Mouse (Mus musculus): ENCODE measurements around the gene Cxcr1. TPM values are rescaled to one million over a fixed set of nuclear protein-coding genes. Genes with fewer than 3 reads are reported as not detected.

Cxcr1 gene
- polyA plus RNA-seq, 1 experiment from 2014 or later = not detected

- Histone ChIP-seq H3K9me3 (no peaks in the 10 kb centered on the region), H3K4me1 (no peaks in the 10 kb centered on the region), H3K4me3 (no peak overlapping the region), H3K36me3 (no peaks in the 10 kb centered on the region), H3K27ac (no peak overlapping the region), H3K9ac (no peak overlapping the region), H3K4me2 (replicated peaks) (no peak overlapping the region), H3K27me3 (replicated peaks) (no peaks in the 10 kb centered on the region)
- ATAC-seq (ENCODE audit: low FRiP score, low read depth) = no peak
- WGBS = 86% methylated on average over 7 of the region's 7 CpGs
Observed at GRCm38 (mm10) chr1:74219922-74220321, 25.5 kb upstream of the Cxcr1 start.

- no peaks in the 10 kb centered on the region for H3K4me1 ChIP-seq
- no peak overlapping the region for H3K4me2 ChIP-seq (replicated peaks)
- no peaks in the 10 kb centered on the region for H3K9me3 ChIP-seq
- no peak overlapping the region for H3K4me3 ChIP-seq
- WGBS = 91% methylated on average over 8 of the region's 8 CpGs
- no peaks in the 10 kb centered on the region for H3K36me3 ChIP-seq
- no peak overlapping the region for H3K9ac ChIP-seq
- no peaks in the 10 kb centered on the region for H3K27me3 ChIP-seq (replicated peaks)
- H3K27ac ChIP-seq = no peak overlapping the region
- ATAC-seq (ENCODE audit: low FRiP score, low read depth) = no peak
Observed at GRCm38 (mm10) chr1:74208941-74209340, 14.5 kb upstream of the Cxcr1 start.

GRCm38 (mm10) chr1:74207906-74208305 is 13.5 kb upstream of the Cxcr1 start:
- H3K4me3 ChIP-seq = no peak overlapping the region
- no peak overlapping the region for H3K9ac ChIP-seq
- no peak overlapping the region for H3K4me2 ChIP-seq (replicated peaks)
- H3K27ac ChIP-seq = no peak overlapping the region
- H3K9me3 ChIP-seq = no peaks in the 10 kb centered on the region
- no peak for ATAC-seq (ENCODE audit: low FRiP score, low read depth)
- H3K27me3 ChIP-seq (replicated peaks) = no peaks in the 10 kb centered on the region
- 50% methylated on average over 9 of the region's 9 CpGs for WGBS
- no peaks in the 10 kb centered on the region for H3K36me3 ChIP-seq
- no peaks in the 10 kb centered on the region for H3K4me1 ChIP-seq

- Histone ChIP-seq H3K9me3 (no peaks in the 10 kb centered on the region), H3K4me2 (replicated peaks) (no peak overlapping the region), H3K36me3 (no peaks in the 10 kb centered on the region), H3K27ac (no peak overlapping the region), H3K4me1 (no peaks in the 10 kb centered on the region), H3K9ac (no peak overlapping the region), H3K4me3 (no peak overlapping the region), H3K27me3 (replicated peaks) (no peaks in the 10 kb centered on the region)
- WGBS = 81% methylated on average over 8 of the region's 8 CpGs
- no peak for ATAC-seq (ENCODE audit: low FRiP score, low read depth)
Observed at GRCm38 (mm10) chr1:74206642-74207041, 12.2 kb upstream of the Cxcr1 start.

GRCm38 (mm10) chr1:74205881-74206280 is 11.4 kb upstream of the Cxcr1 start:
- Histone ChIP-seq H3K27me3 (replicated peaks) (no peaks in the 10 kb centered on the region), H3K27ac (no peak overlapping the region), H3K4me3 (no peak overlapping the region), H3K9ac (no peak overlapping the region), H3K36me3 (no peaks in the 10 kb centered on the region), H3K4me1 (no peaks in the 10 kb centered on the region), H3K9me3 (no peaks in the 10 kb centered on the region), H3K4me2 (replicated peaks) (no peak overlapping the region)
- WGBS = 62% methylated on average over 7 of the region's 7 CpGs
- no peak for ATAC-seq (ENCODE audit: low FRiP score, low read depth)

- Histone ChIP-seq H3K9me3 (no peaks in the 10 kb centered on the region), H3K27me3 (replicated peaks) (no peaks in the 10 kb centered on the region), H3K36me3 (no peaks in the 10 kb centered on the region), H3K27ac (no peak overlapping the region), H3K4me3 (no peak overlapping the region), H3K4me1 (0 out of 2 replicates have a peak, but pooled peaks cover 4% of the 10 kb centered on the region), H3K4me2 (replicated peaks) (no peak overlapping the region), H3K9ac (no peak overlapping the region)
- no peak for ATAC-seq (ENCODE audit: low FRiP score, low read depth)
- WGBS = 65% methylated on average over 5 of the region's 5 CpGs
Observed at GRCm38 (mm10) chr1:74203457-74203856, 9.0 kb upstream of the Cxcr1 start.

- no peaks in the 10 kb centered on the region for H3K36me3 ChIP-seq
- no peaks in the 10 kb centered on the region for H3K27me3 ChIP-seq (replicated peaks)
- no peak overlapping the region for H3K4me3 ChIP-seq
- ATAC-seq (ENCODE audit: low FRiP score, low read depth) = no peak
- H3K9me3 ChIP-seq = no peaks in the 10 kb centered on the region
- WGBS = 89% methylated on average over 7 of the region's 7 CpGs
- no peak overlapping the region for H3K27ac ChIP-seq
- H3K4me1 ChIP-seq = 0 out of 2 replicates have a peak, but pooled peaks cover 4% of the 10 kb centered on the region
- no peak overlapping the region for H3K9ac ChIP-seq
- H3K4me2 ChIP-seq (replicated peaks) = no peak overlapping the region
Observed at GRCm38 (mm10) chr1:74201048-74201844, 6.8 kb upstream of the Cxcr1 start.

GRCm38 (mm10) chr1:74199046-74199445 is 4.6 kb upstream of the Cxcr1 start:
- Histone ChIP-seq H3K27me3 (replicated peaks) (no peaks in the 10 kb centered on the region), H3K27ac (no peak overlapping the region), H3K9ac (no peak overlapping the region), H3K4me2 (replicated peaks) (no peak overlapping the region), H3K9me3 (no peaks in the 10 kb centered on the region), H3K4me1 (0 out of 2 replicates have a peak, but pooled peaks cover 4% of the 10 kb centered on the region), H3K36me3 (no peaks in the 10 kb centered on the region), H3K4me3 (no peak overlapping the region)
- WGBS = 85% methylated on average over 8 of the region's 8 CpGs
- ATAC-seq (ENCODE audit: low FRiP score, low read depth) = no peak

GRCm38 (mm10) chr1:74197726-74198470 is 3.5 kb upstream of the Cxcr1 start:
- H3K27ac ChIP-seq = no peak overlapping the region
- 86% methylated on average over 12 of the region's 12 CpGs for WGBS
- no peak for ATAC-seq (ENCODE audit: low FRiP score, low read depth)
- no peak overlapping the region for H3K9ac ChIP-seq
- H3K27me3 ChIP-seq (replicated peaks) = no peaks in the 10 kb centered on the region
- no peak overlapping the region for H3K4me3 ChIP-seq
- 0 out of 2 replicates have a peak, but pooled peaks cover 4% of the 10 kb centered on the region for H3K4me1 ChIP-seq
- H3K9me3 ChIP-seq = no peaks in the 10 kb centered on the region
- H3K4me2 ChIP-seq (replicated peaks) = no peak overlapping the region
- no peaks in the 10 kb centered on the region for H3K36me3 ChIP-seq

GRCm38 (mm10) chr1:74196621-74197419 is 2.4 kb upstream of the Cxcr1 start:
- H3K4me1 ChIP-seq = 0 out of 2 replicates have a peak, but pooled peaks cover 4% of the 10 kb centered on the region
- H3K27me3 ChIP-seq (replicated peaks) = no peaks in the 10 kb centered on the region
- H3K9ac ChIP-seq = no peak overlapping the region
- 81% methylated on average over 17 of the region's 17 CpGs for WGBS
- no peak overlapping the region for H3K4me3 ChIP-seq
- no peak overlapping the region for H3K27ac ChIP-seq
- H3K36me3 ChIP-seq = no peaks in the 10 kb centered on the region
- no peak overlapping the region for H3K4me2 ChIP-seq (replicated peaks)
- ATAC-seq (ENCODE audit: low FRiP score, low read depth) = no peak
- no peaks in the 10 kb centered on the region for H3K9me3 ChIP-seq

- Histone ChIP-seq H3K4me1 (0 out of 2 replicates have a peak, but pooled peaks cover 4% of the 10 kb centered on the region), H3K36me3 (no peaks in the 10 kb centered on the region), H3K27me3 (replicated peaks) (no peaks in the 10 kb centered on the region), H3K4me2 (replicated peaks) (no peak overlapping the region), H3K27ac (no peak overlapping the region), H3K9me3 (no peaks in the 10 kb centered on the region), H3K4me3 (no peak overlapping the region), H3K9ac (no peak overlapping the region)
- no peak for ATAC-seq (ENCODE audit: low FRiP score, low read depth)
- 59% methylated on average over 7 of the region's 7 CpGs for WGBS
Observed at GRCm38 (mm10) chr1:74195961-74196360, 1.5 kb upstream of the Cxcr1 start.

- 87% methylated on average over 2 of the region's 2 CpGs for WGBS
- no peaks in the 10 kb centered on the region for H3K9me3 ChIP-seq
- H3K4me1 ChIP-seq = no peaks in the 10 kb centered on the region
- H3K9ac ChIP-seq = no peak overlapping the region
- H3K27ac ChIP-seq = no peak overlapping the region
- H3K4me3 ChIP-seq = no peak overlapping the region
- no peaks in the 10 kb centered on the region for H3K36me3 ChIP-seq
- no peak for ATAC-seq (ENCODE audit: low FRiP score, low read depth)
- no peaks in the 10 kb centered on the region for H3K27me3 ChIP-seq (replicated peaks)
- H3K4me2 ChIP-seq (replicated peaks) = no peak overlapping the region
Observed at GRCm38 (mm10) chr1:74192711-74193110, 1.7 kb downstream of the Cxcr1 start.

Measured in neural tube, embryonic 12.5 days (tissue).